Mouse (Mus musculus) forebrain, embryonic 16.5 days (tissue): ENCODE results near the gene Nr2f2. TPM values are rescaled to one million over a fixed set of nuclear protein-coding genes. Genes with fewer than 3 reads are reported as not detected.
A peak's percentile ranks its signal among the peaks of the same experiment; 100 is the strongest.

ENCODE experiments used
- ATAC-seq: fragments of 200-750 bp; cut with Nextera tagmentation; 2 replicates; pipeline ENCODE4 v1.8.0; 2017; ENCODE audit warnings: mild to moderate bottlenecking, moderate library complexity
- H3K27ac ChIP-seq: fragments of 300-500 bp; sonication (generic); 2 replicates; pipeline ENCODE4 v1.5.1; 2014; ENCODE audit warnings: low read length, control low read depth
- H3K27me3 ChIP-seq: fragments of 300-500 bp; sonication (generic); replicated peaks from 2 replicates; pipeline ENCODE4 v1.6.1; 2014; ENCODE audit warnings: low read length; ENCODE audit not compliant: control insufficient read depth, insufficient read depth
- H3K36me3 ChIP-seq: fragments of 300-500 bp; sonication (generic); 2 replicates; pipeline ENCODE4 v1.6.1; 2014; ENCODE audit not compliant: control insufficient read depth, insufficient read depth
- H3K4me1 ChIP-seq: fragments of 300-500 bp; sonication (generic); replicated peaks from 2 replicates; pipeline ENCODE4 v1.6.1; 2014; ENCODE audit warnings: low read length; ENCODE audit not compliant: control insufficient read depth, insufficient read depth
- H3K4me2 ChIP-seq: fragments of 300-500 bp; sonication (generic); 2 replicates; pipeline ENCODE4 v1.6.1; 2014; ENCODE audit warnings: mild to moderate bottlenecking, low read length, control low read depth
- H3K4me3 ChIP-seq: fragments of 300-500 bp; sonication (generic); replicated peaks from 2 replicates; pipeline ENCODE4 v1.5.1; 2014; ENCODE audit warnings: mild to moderate bottlenecking, low read length, control low read depth
- H3K9ac ChIP-seq: fragments of 300-500 bp; sonication (generic); replicated peaks from 2 replicates; pipeline ENCODE4 v1.6.1; 2014; ENCODE audit warnings: low read depth, low read length, control low read depth
- H3K9me3 ChIP-seq: fragments of 300-500 bp; sonication (generic); 2 replicates; pipeline ENCODE4 v1.6.1; 2016; ENCODE audit warnings: low read length; ENCODE audit not compliant: control insufficient read depth
- WGBS: fragments of 180-500 bp; shearing (Covaris S2); extraction: QIAGEN DNeasy Blood & Tissue Kit; methylation state at CpG from one replicate; pipeline ENCODE4 v1.1.7; 2014; 5-methylcytosine and 5-hydroxymethylcytosine counted together
- polyA plus RNA-seq: library from polyadenylated mRNA; unstranded; fragments of >200 nt; fragmentation: Nextera tagmentation; extraction: Ambion mirVana; gene quantifications from 2 replicates; pipeline ENCODE4 v1.2.1, GENCODE M21; 2015

The Nr2f2 gene
- polyA plus RNA-seq, 1 experiment from 2014 or later, result 88.4 TPM

DNA sequence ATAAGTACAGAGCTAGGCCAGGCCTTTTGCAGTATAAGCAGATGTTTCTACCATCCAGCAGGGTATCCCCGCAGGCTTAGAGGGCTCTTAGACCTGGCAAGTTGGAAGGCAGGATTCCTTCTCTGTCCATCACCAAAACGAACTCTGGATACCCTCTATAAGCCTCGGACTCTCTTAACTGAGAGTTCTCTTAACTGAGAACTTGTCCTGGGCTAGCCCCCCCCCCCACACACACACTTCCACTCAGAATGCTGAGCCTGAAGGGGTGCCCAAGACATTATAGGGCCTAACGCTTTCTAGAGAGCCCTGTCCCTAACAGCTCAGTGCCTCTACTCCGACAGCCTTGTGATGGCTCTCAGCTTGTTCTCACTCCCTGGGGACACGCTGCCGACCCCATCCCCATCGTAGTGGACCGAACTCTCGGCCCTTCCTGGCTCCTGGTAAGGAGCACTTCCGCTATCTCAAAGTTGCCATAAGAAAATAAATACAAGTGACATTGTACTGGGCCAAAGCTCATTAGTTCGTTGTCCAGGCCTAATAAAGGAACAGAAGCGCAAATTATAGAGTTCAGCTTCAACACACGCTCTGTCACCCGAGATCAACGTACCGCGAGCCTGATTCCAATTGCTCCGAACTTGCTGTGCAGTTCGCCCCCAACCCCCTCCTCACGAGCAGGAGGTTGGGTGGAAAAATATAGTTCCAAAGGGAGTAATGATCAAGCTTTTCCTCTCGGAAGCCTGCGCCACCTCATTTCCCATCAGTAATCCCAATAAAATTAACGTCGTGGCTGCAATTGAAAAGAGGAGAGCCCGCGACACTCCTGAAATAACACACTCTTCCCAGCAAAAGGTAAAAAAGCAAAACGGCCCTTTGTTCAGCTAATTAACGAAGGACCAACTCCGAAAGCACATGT, 18.2 kb downstream of the Nr2f2 start:
- Histone ChIP-seq H3K36me3 (no peaks in the 10 kb centered on the region), H3K9me3 (no peaks in the 10 kb centered on the region), H3K27me3 (peaks cover 41% of the 10 kb centered on the region), H3K27ac (peak overlapping the region; percentile 25), H3K4me2 (peak overlapping the region; percentile 65), H3K4me1 (peaks cover 16% of the 10 kb centered on the region), H3K4me3 (peak overlapping the region; percentile 19), H3K9ac (peak overlapping the region; percentile 35)
- no peak for ATAC-seq
- WGBS, result 12% methylated on average over 30 of the region's 30 CpGs

DNA sequence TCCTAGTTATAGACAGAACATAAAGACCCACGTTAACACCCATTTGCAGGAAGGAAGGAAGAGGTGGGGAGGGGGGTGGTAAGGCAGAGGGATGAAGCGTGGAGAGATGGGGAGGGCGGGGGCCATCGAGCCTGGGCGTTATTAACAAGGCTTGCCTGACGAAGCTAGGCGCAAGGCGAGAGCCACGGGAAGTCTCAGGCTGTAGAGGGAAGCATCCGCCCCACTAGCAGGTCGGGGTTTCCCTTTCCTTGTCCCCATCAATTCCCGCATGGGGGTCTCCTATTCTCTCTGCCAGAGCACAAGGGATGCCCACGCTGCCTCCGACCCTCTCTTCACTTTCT, 18.9 kb downstream of the Nr2f2 start:
- H3K9ac ChIP-seq, result 0 out of 2 replicates have a peak overlapping the region, but pooled peaks have one; percentile 35
- no peak overlapping the region for H3K4me3 ChIP-seq
- no peak for ATAC-seq
- no peaks in the 10 kb centered on the region for H3K9me3 ChIP-seq
- peak overlapping the region; percentile 65 for H3K4me2 ChIP-seq
- peaks cover 46% of the 10 kb centered on the region for H3K27me3 ChIP-seq
- peaks cover 16% of the 10 kb centered on the region for H3K4me1 ChIP-seq
- no peak overlapping the region for H3K27ac ChIP-seq
- H3K36me3 ChIP-seq, result no peaks in the 10 kb centered on the region
- WGBS, result 6% methylated on average over 14 of the region's 14 CpGs

DNA sequence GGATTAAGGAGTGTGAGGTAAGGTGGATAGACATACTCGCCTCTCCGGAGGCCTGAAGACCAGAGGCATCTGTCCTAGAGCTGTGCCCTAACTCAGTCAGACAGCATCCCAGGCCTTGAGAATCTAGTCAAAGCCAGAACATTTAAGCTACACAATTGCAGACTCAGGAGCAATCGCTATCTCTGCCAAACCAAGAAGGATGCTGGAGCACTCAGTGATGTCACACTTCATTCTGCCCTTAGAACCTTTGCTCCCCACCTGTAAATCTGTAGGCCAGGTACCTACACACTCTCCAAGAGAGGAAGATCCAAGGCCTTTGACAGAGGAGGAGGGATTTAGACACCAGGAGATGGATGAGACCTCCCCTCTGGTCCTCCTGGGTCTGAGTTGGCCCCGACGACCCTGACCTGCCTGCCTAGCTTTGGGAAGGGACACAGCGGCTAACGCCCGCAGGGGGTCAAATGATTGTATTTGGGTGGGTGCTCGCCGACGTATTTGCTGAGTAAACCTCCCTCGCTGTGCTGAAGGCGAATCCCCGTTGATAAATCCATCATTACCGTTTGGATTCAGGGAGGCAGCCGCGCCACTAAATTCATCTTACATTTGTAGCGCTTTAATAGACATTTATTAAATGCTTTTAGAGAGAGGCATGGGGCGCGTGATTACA, 19.5 kb downstream of the Nr2f2 start:
- no peak for ATAC-seq
- Histone ChIP-seq H3K9me3 (no peaks in the 10 kb centered on the region), H3K4me1 (peaks cover 16% of the 10 kb centered on the region), H3K4me3 (peak overlapping the region; percentile 1; the same call in 1 of the 2 replicates), H3K27me3 (peaks cover 48% of the 10 kb centered on the region), H3K4me2 (peak overlapping the region; percentile 22), H3K36me3 (no peaks in the 10 kb centered on the region), H3K9ac (no peak overlapping the region), H3K27ac (peak overlapping the region; percentile 31)
- WGBS, result 12% methylated on average over 20 of the region's 20 CpGs

DNA sequence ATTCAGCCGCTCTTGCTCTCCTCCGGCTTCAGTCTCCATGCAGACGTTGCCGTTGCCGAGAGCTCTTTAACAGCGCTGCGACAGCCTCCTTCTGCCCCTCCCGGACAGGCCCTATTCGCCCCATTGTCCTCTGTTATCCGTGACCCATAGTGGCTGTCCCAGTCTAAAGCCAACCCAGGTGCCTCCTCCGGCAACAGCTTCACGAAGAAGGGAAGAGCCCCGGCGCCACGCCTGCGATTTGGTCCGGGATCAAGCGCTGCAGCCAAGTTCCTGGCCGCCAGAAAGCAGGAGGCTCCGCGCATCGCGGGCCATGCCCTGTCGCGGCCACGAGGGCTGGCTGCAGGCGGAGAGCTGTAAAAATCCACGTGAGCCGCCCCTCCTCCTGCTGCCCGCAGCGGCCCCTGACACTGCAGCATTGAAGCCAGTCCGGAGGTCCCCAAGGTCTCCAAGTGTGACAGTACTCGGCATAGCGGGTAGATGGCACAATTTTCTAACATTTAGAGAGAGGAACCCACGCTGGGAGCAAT, 20.5 kb downstream of the Nr2f2 start:
- Histone ChIP-seq H3K36me3 (no peaks in the 10 kb centered on the region), H3K4me3 (peak overlapping the region; percentile 20), H3K9ac (peak overlapping the region; percentile 22), H3K27me3 (peaks cover 52% of the 10 kb centered on the region), H3K9me3 (no peaks in the 10 kb centered on the region), H3K4me1 (peaks cover 16% of the 10 kb centered on the region), H3K27ac (peak overlapping the region; percentile 64), H3K4me2 (peak overlapping the region; percentile 45)
- ATAC-seq, result peak; percentile 49
- WGBS, result under 1% methylated on average over 35 of the region's 35 CpGs

DNA sequence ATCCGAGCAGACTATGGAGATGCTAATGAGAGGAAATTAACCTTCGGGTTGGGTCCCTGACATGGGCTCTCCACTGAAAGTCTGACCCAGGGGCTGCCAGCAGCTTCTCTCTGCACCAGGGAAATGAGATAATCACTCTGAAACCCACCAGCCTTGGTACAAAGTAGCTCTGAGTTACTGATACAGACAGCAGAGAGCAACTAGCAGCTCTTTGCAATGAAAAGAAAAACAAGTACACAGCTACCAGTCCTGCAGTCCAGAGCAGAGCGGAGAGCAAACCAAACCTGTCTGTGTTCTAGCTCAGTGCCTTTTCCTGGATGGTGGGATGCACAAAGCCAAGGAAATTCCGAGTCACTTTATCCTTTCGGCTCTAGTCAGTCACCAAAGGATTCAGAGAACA, 23.1 kb downstream of the Nr2f2 start:
- Histone ChIP-seq H3K4me3 (no peak overlapping the region), H3K4me2 (no peak overlapping the region), H3K9ac (no peak overlapping the region), H3K27ac (peak overlapping the region; percentile 25; the same call in 1 of the 2 replicates), H3K27me3 (peaks cover 62% of the 10 kb centered on the region), H3K9me3 (no peaks in the 10 kb centered on the region), H3K36me3 (no peaks in the 10 kb centered on the region), H3K4me1 (peaks cover 5% of the 10 kb centered on the region; the same call in 1 of the 2 replicates)
- ATAC-seq, result no peak
- 11% methylated on average over 5 of the region's 5 CpGs for WGBS

DNA sequence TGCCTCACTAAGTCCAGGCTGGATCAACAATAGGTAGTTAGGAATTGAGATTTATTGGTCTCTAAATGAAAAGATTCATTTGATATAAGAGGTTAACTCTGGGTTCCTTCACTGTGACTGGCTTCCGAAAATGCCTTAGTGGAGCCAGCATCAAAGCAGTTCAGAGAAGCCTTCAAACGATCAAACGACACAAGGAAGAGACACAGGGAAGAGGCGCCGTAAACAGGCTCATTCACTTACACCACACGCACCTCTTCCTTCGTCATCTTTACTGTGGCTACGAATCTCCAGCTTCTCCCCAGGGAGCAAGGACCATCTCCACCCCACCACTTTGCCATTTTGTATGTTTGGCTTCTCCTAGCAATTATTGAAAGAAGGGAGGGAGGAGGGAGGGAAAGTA, 23.8 kb downstream of the Nr2f2 start:
- WGBS, result 6% methylated on average over 8 of the region's 8 CpGs

DNA sequence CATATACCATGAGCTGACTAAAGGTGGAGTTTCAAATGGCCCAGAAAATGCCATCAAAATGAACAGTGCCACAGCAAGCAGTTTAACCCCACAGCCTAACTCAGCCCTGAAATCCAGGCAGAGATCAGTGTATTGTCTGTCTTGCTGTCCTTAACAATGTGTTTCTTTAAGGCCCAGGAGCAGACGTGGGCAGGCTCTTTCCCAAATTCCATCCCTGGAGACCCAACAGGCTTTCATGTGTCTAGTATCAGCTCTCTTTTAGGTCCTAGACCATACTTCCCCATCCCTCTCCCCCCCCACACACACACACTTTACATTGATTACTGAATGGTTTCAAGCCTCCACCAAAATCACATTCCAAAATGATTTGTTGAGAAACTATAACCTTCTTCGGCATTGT, 24.5 kb downstream of the Nr2f2 start:
- WGBS, result 14% methylated on average over 2 of the region's 2 CpGs
- Histone ChIP-seq H3K27ac (0 out of 2 replicates have a peak overlapping the region, but pooled peaks have one; percentile 33), H3K9me3 (no peaks in the 10 kb centered on the region), H3K4me1 (peaks cover 5% of the 10 kb centered on the region), H3K4me2 (no peak overlapping the region), H3K9ac (no peak overlapping the region), H3K36me3 (no peaks in the 10 kb centered on the region), H3K27me3 (peaks cover 67% of the 10 kb centered on the region), H3K4me3 (no peak overlapping the region)
- no peak for ATAC-seq

More for the DNA sequence above, 23.8 kb downstream of the Nr2f2 start:
- Histone ChIP-seq H3K4me3 (no peak overlapping the region), H3K4me2 (no peak overlapping the region), H3K9me3 (no peaks in the 10 kb centered on the region), H3K27ac (no peak overlapping the region), H3K27me3 (peaks cover 61% of the 10 kb centered on the region), H3K9ac (no peak overlapping the region), H3K4me1 (peaks cover 5% of the 10 kb centered on the region), H3K36me3 (no peaks in the 10 kb centered on the region)
- ATAC-seq, result no peak

DNA sequence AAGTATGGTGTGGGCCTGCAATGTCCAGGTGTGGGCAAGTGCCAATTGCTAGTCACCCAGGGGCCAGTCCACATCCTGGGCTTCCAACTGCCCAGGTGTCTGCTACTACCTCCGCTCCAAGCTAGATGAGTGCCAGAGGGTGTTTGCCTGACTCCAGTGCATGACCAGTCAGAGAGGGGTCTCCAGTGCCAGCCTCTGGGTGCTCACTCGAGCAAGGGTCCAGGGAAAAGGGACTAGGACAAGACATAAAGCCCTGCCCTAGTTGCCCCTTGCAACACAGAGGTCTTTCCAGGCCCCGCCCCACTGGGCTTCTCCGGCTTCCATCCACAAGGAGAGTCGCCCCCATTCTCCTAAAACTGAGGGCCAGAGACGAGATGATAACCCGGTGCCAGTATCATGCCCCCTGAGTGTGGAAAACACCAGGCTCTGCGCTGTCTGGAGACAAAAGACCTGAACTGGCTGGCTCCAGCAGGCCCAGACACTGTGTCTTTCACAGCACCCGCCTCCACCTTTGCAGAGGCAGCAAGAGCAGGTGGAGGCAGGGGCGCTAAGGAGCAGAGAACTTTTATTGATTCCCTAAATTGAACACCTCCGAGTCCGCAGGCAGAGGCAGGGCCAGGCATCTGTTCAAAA, 26.4 kb downstream of the Nr2f2 start:
- peaks cover 71% of the 10 kb centered on the region for H3K27me3 ChIP-seq
- no peaks in the 10 kb centered on the region for H3K9me3 ChIP-seq
- no peak overlapping the region for H3K4me2 ChIP-seq
- no peak overlapping the region for H3K27ac ChIP-seq
- H3K4me1 ChIP-seq, result no peaks in the 10 kb centered on the region; the same call in 1 of the 2 replicates
- no peak overlapping the region for H3K9ac ChIP-seq
- WGBS, result 12% methylated on average over 12 of the region's 12 CpGs
- no peak for ATAC-seq
- H3K36me3 ChIP-seq, result no peaks in the 10 kb centered on the region
- no peak overlapping the region for H3K4me3 ChIP-seq

DNA sequence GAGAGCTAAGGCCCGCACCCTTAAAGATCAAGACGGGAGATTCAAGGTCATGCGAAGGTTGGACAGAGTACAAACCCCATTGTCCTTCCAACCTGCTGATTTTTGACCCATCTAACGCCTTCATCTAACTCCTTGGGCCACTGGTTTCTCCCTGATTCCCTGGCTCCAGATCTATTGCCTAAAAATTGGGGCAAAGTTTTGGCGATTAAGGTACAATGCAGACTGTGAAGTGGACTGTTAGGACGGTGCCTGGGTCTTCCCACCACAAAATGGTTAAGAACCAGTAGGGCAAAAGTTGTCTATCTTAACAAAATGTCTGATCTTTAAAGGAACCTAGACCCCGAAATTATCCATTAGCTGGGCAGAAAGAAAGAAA, 28.3 kb downstream of the Nr2f2 start:
- H3K4me1 ChIP-seq, result peaks cover 4% of the 10 kb centered on the region; the same call in 1 of the 2 replicates
- no peaks in the 10 kb centered on the region for H3K9me3 ChIP-seq
- no peak overlapping the region; the same call in 1 of the 2 replicates for H3K27ac ChIP-seq
- no peaks in the 10 kb centered on the region for H3K36me3 ChIP-seq
- WGBS, result 15% methylated on average over 7 of the region's 7 CpGs
- no peak overlapping the region for H3K4me3 ChIP-seq
- H3K4me2 ChIP-seq, result no peak overlapping the region
- peaks cover 76% of the 10 kb centered on the region for H3K27me3 ChIP-seq
- no peak for ATAC-seq
- no peak overlapping the region for H3K9ac ChIP-seq
